Mouse (Mus musculus): Measurements from ENCODE around the gene Itpr3. TPM values are rescaled to one million over a fixed set of nuclear protein-coding genes. Genes with fewer than 3 reads are reported as not detected.

Gene Itpr3
- polyA plus RNA-seq, 1 experiment from 2014 or later: 1.3 TPM

- 81% methylated on average over 7 of the region's 7 CpGs for WGBS
- H3K27me3 ChIP-seq: peaks cover 4% of the 10 kb centered on the region
- H3K9me3 ChIP-seq: no peaks in the 10 kb centered on the region
- peaks cover 57% of the 10 kb centered on the region for H3K4me1 ChIP-seq (replicated peaks)
- H3K27ac ChIP-seq: no peak overlapping the region
- H3K9ac ChIP-seq (replicated peaks): no peak overlapping the region
- H3K4me3 ChIP-seq (replicated peaks): no peak overlapping the region
- H3K36me3 ChIP-seq: peaks cover 31% of the 10 kb centered on the region
- H3K4me2 ChIP-seq (replicated peaks): no peak overlapping the region
- ATAC-seq: no peak
Observed at GRCm38 (mm10) chr17:27123813-27124375, 66.8 kb downstream of the Itpr3 start.

GRCm38 (mm10) chr17:27125185-27125584 is 68.1 kb downstream of the Itpr3 start:
- Histone ChIP-seq H3K4me2 (replicated peaks) (no peak overlapping the region), H3K9ac (replicated peaks) (no peak overlapping the region), H3K9me3 (no peaks in the 10 kb centered on the region), H3K36me3 (peaks cover 31% of the 10 kb centered on the region), H3K27ac (no peak overlapping the region), H3K4me3 (replicated peaks) (no peak overlapping the region), H3K4me1 (replicated peaks) (peaks cover 66% of the 10 kb centered on the region), H3K27me3 (peaks cover 4% of the 10 kb centered on the region)
- WGBS: 30% methylated on average over 12 of the region's 12 CpGs
- ATAC-seq: no peak

DNA sequence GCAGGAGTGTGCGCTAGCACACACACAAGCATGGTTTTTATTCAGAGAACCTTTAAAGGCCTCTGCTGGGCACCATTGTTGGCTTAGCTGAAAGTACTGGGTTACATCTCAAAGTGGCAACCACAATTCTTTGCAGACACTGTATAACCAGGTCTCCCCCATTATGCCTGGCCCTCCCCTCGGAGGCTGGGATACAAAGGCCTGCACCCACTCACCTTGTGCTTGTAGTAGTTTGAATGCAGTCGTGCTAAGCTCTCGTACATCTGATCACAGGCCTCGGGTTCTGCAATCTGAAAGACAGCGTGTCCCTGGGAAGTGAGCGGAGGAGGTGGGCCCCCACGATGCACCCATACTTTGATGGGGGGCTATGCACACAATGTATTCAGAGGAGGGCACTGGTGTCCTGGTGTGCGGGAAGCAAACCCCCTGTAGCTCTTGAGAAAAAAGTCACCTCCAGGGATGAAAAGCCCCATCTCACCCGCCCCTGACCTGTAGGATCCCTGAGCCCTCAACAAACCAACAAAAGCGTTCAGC is 68.6 kb downstream of the Itpr3 start:
- peaks cover 31% of the 10 kb centered on the region for H3K36me3 ChIP-seq
- H3K27me3 ChIP-seq: peaks cover 4% of the 10 kb centered on the region
- ATAC-seq: no peak
- peaks cover 66% of the 10 kb centered on the region for H3K4me1 ChIP-seq (replicated peaks)
- H3K4me3 ChIP-seq (replicated peaks): no peak overlapping the region
- H3K27ac ChIP-seq: peak overlapping the region; percentile 10
- no peak overlapping the region for H3K4me2 ChIP-seq (replicated peaks)
- no peaks in the 10 kb centered on the region for H3K9me3 ChIP-seq
- no peak overlapping the region for H3K9ac ChIP-seq (replicated peaks)
- WGBS: 82% methylated on average over 11 of the region's 11 CpGs

- WGBS: 90% methylated on average over 10 of the region's 10 CpGs
- no peaks in the 10 kb centered on the region for H3K9me3 ChIP-seq
- peaks cover 67% of the 10 kb centered on the region for H3K4me1 ChIP-seq (replicated peaks)
- H3K27me3 ChIP-seq: no peaks in the 10 kb centered on the region
- H3K4me3 ChIP-seq (replicated peaks): no peak overlapping the region
- H3K9ac ChIP-seq (replicated peaks): peak overlapping the region; percentile 53
- ATAC-seq: no peak
- no peak overlapping the region for H3K4me2 ChIP-seq (replicated peaks)
- H3K27ac ChIP-seq: peak overlapping the region; percentile 10
- peaks cover 28% of the 10 kb centered on the region for H3K36me3 ChIP-seq
Observed at GRCm38 (mm10) chr17:27126974-27127373, 69.9 kb downstream of the Itpr3 start.

DNA sequence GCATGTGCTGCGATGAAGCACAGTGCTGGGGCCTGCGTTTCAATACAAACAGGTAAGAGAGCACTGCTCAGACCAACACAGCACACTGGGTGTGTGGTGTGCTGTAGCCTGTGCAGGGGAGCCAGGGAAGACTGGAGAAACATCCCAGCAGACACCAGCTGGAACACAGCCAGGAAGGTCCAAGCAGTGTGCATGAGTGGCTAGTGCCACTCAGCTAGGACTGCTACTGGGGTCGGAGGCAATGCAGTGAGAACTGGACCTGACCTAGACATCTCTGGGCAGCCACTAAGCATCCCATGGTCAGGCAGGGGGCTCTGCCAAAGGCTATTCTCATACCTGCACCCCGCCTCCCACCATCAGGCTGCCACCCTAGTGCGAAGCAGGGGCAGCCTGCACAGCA is 71.1 kb downstream of the Itpr3 start:
- Histone ChIP-seq H3K4me3 (replicated peaks) (no peak overlapping the region), H3K4me1 (replicated peaks) (peaks cover 79% of the 10 kb centered on the region), H3K27me3 (0 out of 2 replicates have a peak, but pooled peaks cover 2% of the 10 kb centered on the region), H3K4me2 (replicated peaks) (no peak overlapping the region), H3K36me3 (peaks cover 17% of the 10 kb centered on the region), H3K27ac (no peak overlapping the region; the same call in 1 of the 2 replicates), H3K9me3 (no peaks in the 10 kb centered on the region), H3K9ac (replicated peaks) (no peak overlapping the region)
- ATAC-seq: no peak
- WGBS: 98% methylated on average over 5 of the region's 5 CpGs

- peaks cover 85% of the 10 kb centered on the region for H3K4me1 ChIP-seq (replicated peaks)
- no peak overlapping the region; the same call in 1 of the 2 replicates for H3K9ac ChIP-seq (replicated peaks)
- no peak overlapping the region for H3K27ac ChIP-seq
Observed at GRCm38 (mm10) chr17:27129291-27129690, 72.2 kb downstream of the Itpr3 start.

GRCm38 (mm10) chr17:27129819-27130218 is 72.7 kb downstream of the Itpr3 start:
- 0 out of 2 replicates have a peak overlapping the region, but pooled peaks have one; percentile 2 for H3K4me2 ChIP-seq (replicated peaks)

More at GRCm38 (mm10) chr17:27129291-27129690, 72.2 kb downstream of the Itpr3 start:
- Histone ChIP-seq H3K4me2 (replicated peaks) (no peak overlapping the region), H3K27me3 (0 out of 2 replicates have a peak, but pooled peaks cover 2% of the 10 kb centered on the region), H3K4me3 (replicated peaks) (no peak overlapping the region), H3K36me3 (peaks cover 8% of the 10 kb centered on the region), H3K9me3 (no peaks in the 10 kb centered on the region)
- 79% methylated on average over 13 of the region's 13 CpGs for WGBS
- no peak for ATAC-seq

GRCm38 (mm10) chr17:27130246-27130645 is 73.1 kb downstream of the Itpr3 start:
- Histone ChIP-seq H3K27ac (peak overlapping the region; percentile 65), H3K4me2 (replicated peaks) (0 out of 2 replicates have a peak overlapping the region, but pooled peaks have one; percentile 2)

More at GRCm38 (mm10) chr17:27129819-27130218, 72.7 kb downstream of the Itpr3 start:
- Histone ChIP-seq H3K4me3 (replicated peaks) (no peak overlapping the region), H3K27me3 (0 out of 2 replicates have a peak, but pooled peaks cover 3% of the 10 kb centered on the region), H3K4me1 (replicated peaks) (peaks cover 85% of the 10 kb centered on the region), H3K9me3 (no peaks in the 10 kb centered on the region), H3K9ac (replicated peaks) (peak overlapping the region; percentile 42; the same call in 1 of the 2 replicates), H3K27ac (peak overlapping the region; percentile 65), H3K36me3 (peaks cover 4% of the 10 kb centered on the region; the same call in 1 of the 2 replicates)
- no peak for ATAC-seq
- 86% methylated on average over 7 of the region's 7 CpGs for WGBS

GRCm38 (mm10) chr17:27131240-27131665 is 74.1 kb downstream of the Itpr3 start:
- no peak for ATAC-seq
- Histone ChIP-seq H3K9ac (replicated peaks) (peak overlapping the region; percentile 42; the same call in 1 of the 2 replicates), H3K27me3 (0 out of 2 replicates have a peak, but pooled peaks cover 9% of the 10 kb centered on the region), H3K27ac (no peak overlapping the region), H3K9me3 (no peaks in the 10 kb centered on the region), H3K36me3 (peaks cover 4% of the 10 kb centered on the region; the same call in 1 of the 2 replicates), H3K4me3 (replicated peaks) (no peak overlapping the region), H3K4me2 (replicated peaks) (no peak overlapping the region), H3K4me1 (replicated peaks) (peaks cover 77% of the 10 kb centered on the region)
- WGBS: 85% methylated on average over 10 of the region's 10 CpGs

More at GRCm38 (mm10) chr17:27130246-27130645, 73.1 kb downstream of the Itpr3 start:
- 49% methylated on average over 9 of the region's 9 CpGs for WGBS
- Histone ChIP-seq H3K9me3 (no peaks in the 10 kb centered on the region), H3K4me3 (replicated peaks) (no peak overlapping the region), H3K36me3 (peaks cover 4% of the 10 kb centered on the region; the same call in 1 of the 2 replicates), H3K27me3 (0 out of 2 replicates have a peak, but pooled peaks cover 7% of the 10 kb centered on the region), H3K9ac (replicated peaks) (peak overlapping the region; percentile 42; the same call in 1 of the 2 replicates), H3K4me1 (replicated peaks) (peaks cover 85% of the 10 kb centered on the region)
- ATAC-seq: no peak

DNA sequence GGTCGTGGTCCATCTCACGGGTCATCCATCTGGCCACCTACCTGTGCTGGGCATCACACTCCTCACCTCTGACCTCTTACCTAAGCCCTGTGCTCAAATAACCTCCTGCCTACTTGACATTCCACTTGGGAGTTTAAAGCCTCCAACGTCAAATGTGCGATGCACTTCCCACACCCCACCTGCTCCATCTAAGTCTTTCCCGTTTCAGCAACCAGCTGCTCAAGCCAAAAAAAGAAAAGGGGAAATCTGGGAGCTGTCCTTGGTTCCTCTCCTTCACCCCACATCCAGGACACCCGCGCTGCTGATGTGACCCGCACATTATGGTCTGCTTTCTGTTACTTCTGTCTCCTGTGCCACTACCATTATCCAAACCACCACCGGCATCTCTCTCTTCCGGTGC is 75.1 kb downstream of the Itpr3 start:
- H3K36me3 ChIP-seq: peaks cover 4% of the 10 kb centered on the region; the same call in 1 of the 2 replicates

GRCm38 (mm10) chr17:27133551-27134141 is 76.5 kb downstream of the Itpr3 start, which contains the start of gene Uqcc2:
Uqcc2 (minus strand) TSS chr17:27133916.
- peak; percentile 92 for ATAC-seq
- H3K36me3 ChIP-seq: peaks cover 4% of the 10 kb centered on the region; the same call in 1 of the 2 replicates
- peak within 1 kb of the TSS; percentile 77 for H3K9ac ChIP-seq (replicated peaks)
- 0 out of 2 replicates have a peak, but pooled peaks cover 9% of the 10 kb centered on the region for H3K27me3 ChIP-seq
- H3K27ac ChIP-seq: peak within 1 kb of the TSS; percentile 82
- peak within 1 kb of the TSS; percentile 66 for H3K4me3 ChIP-seq (replicated peaks)
- no peaks in the 10 kb centered on the region for H3K9me3 ChIP-seq
- H3K4me1 ChIP-seq (replicated peaks): peaks cover 59% of the 10 kb centered on the region
- peak within 1 kb of the TSS; percentile 54 for H3K4me2 ChIP-seq (replicated peaks)
- WGBS: under 1% methylated on average over 46 of the region's 46 CpGs

More for the DNA sequence above, 75.1 kb downstream of the Itpr3 start:
- Histone ChIP-seq H3K27me3 (0 out of 2 replicates have a peak, but pooled peaks cover 9% of the 10 kb centered on the region), H3K4me1 (replicated peaks) (peaks cover 67% of the 10 kb centered on the region), H3K4me3 (replicated peaks) (no peak overlapping the region), H3K4me2 (replicated peaks) (no peak overlapping the region), H3K27ac (no peak overlapping the region), H3K9ac (replicated peaks) (no peak overlapping the region; the same call in 1 of the 2 replicates), H3K9me3 (no peaks in the 10 kb centered on the region)
- no peak for ATAC-seq
- 90% methylated on average over 10 of the region's 10 CpGs for WGBS

All from midbrain, embryonic 13.5 days (tissue).